In the genomic region with DNA sequence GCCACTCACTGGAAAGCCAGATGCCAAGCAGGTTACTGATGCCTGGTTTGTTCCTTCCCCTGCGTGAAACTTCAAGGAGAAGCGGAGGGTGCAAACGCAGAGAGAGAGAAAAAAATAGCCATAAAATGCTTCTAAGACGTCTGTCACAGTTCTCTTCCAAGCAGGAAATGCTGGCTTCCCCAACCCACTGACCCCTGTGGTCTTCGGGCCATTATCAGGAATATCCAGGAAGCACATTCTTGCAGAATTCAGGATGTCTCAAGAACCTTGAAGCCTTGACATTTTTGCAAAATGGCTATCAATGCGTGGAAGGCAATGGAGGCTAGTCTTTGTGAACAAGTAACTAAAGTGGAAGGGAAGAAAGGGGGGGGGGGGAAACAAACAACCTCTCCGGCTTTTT, we compare ENCODE assay signal across 10 mouse cellular contexts.
A peak's percentile ranks its signal among the peaks of the same experiment; 100 is the strongest.
DNase-seq lines count a peak whose midpoint lies in the region; ATAC-seq and TF ChIP-seq lines count a peak whose summit lies in the region.
"Had no signal": no experiment of that assay in that cellular context is flagged by ENCODE, and none has a peak within 500 bp of the region (broad histone marks: within the 10 kb centered on the region; RNA-seq: fewer than 3 reads in every experiment).

No protein-coding gene starts in this region.

- 29% methylated on average over 7 of the region's 7 CpGs for whole genome bisulfite sequencing in kidney, postnatal 0 days
- 61% methylated on average over 7 of the region's 7 CpGs for WGBS in stomach, embryonic 16.5 days

- no peaks in the 10 kb centered on the region for H3K36me3 ChIP-seq in megakaryocyte, embryonic 14.5 days (replicated peaks; ENCODE audit: low read length)
- H3K36me3 ChIP-seq in kidney, postnatal 0 days (ENCODE audit: insufficient read depth, low read length): no peaks in the 10 kb centered on the region
- H3K36me3 ChIP-seq in stomach, embryonic 16.5 days (ENCODE audit: control insufficient read depth, insufficient read depth, low read length): no peaks in the 10 kb centered on the region
- H3K36me3 ChIP-seq: limb, embryonic 10.5 days had no signal

- H3K4me1 ChIP-seq in megakaryocyte, embryonic 14.5 days: peaks cover 73% of the 10 kb centered on the region
- H3K4me1 ChIP-seq in kidney, postnatal 0 days (replicated peaks; ENCODE audit: insufficient read depth, low read length): peaks cover 15% of the 10 kb centered on the region; the same call in 1 of the 2 replicates
- peaks cover 7% of the 10 kb centered on the region for H3K4me1 ChIP-seq in stomach, embryonic 16.5 days (ENCODE audit: control insufficient read depth, insufficient read depth, low read length)

- no peaks in the 10 kb centered on the region for H3K27me3 ChIP-seq in megakaryocyte, embryonic 14.5 days (replicated peaks)
- no peaks in the 10 kb centered on the region for H3K27me3 ChIP-seq in kidney, postnatal 0 days (ENCODE audit: insufficient read depth, low read length)
- H3K27me3 ChIP-seq in stomach, embryonic 16.5 days (ENCODE audit: control insufficient read depth, insufficient read depth, low read length): no peaks in the 10 kb centered on the region

- H3K9me3 ChIP-seq in megakaryocyte, embryonic 14.5 days: no peaks in the 10 kb centered on the region
- H3K9me3 ChIP-seq in kidney, postnatal 0 days (replicated peaks; ENCODE audit: low read length): no peaks in the 10 kb centered on the region
- H3K9me3 ChIP-seq in stomach, embryonic 16.5 days (replicated peaks; ENCODE audit: control insufficient read depth, low read length): no peaks in the 10 kb centered on the region
- H3K9me3 ChIP-seq: limb, embryonic 10.5 days had no signal

- H3K4me3 ChIP-seq in megakaryocyte, embryonic 14.5 days (replicated peaks): peak overlapping the region; percentile 23
- no peak overlapping the region for H3K4me3 ChIP-seq in kidney, postnatal 0 days (replicated peaks; ENCODE audit: low read depth, low read length)
- no peak overlapping the region for H3K4me3 ChIP-seq in stomach, embryonic 16.5 days (replicated peaks; ENCODE audit: low read length)
- H3K4me3 ChIP-seq: layer of hippocampus, adult 2 months; limb, embryonic 10.5 days had no signal

- 0 out of 2 replicates have a peak overlapping the region, but pooled peaks have one; percentile 50 for H3K27ac ChIP-seq in kidney, postnatal 0 days
- H3K27ac ChIP-seq in stomach, embryonic 16.5 days (ENCODE audit: low read length): peak overlapping the region; percentile 17; the same call in 1 of the 2 replicates
- H3K27ac ChIP-seq: layer of hippocampus, adult 2 months; limb, embryonic 10.5 days had no signal

- peak; percentile 18 for DNase-seq in adrenal gland, postnatal 14 days
- no peak for DNase-seq in adrenal gland, postnatal 4 days (ENCODE audit: low spot score in 2 of 2)
- peak; percentile 54 for DNase-seq in kidney, postnatal 0 days (ENCODE audit: low spot score)
- no peak for DNase-seq in cerebellum, adult 18-20 months
- no peak for DNase-seq in right cerebral cortex, postnatal 14 days

- H3K9ac ChIP-seq in kidney, postnatal 0 days (ENCODE audit: low read depth, low read length): no peak overlapping the region
- H3K9ac ChIP-seq in stomach, embryonic 16.5 days (ENCODE audit: low read length): no peak overlapping the region

- no peak overlapping the region for H3K4me2 ChIP-seq in kidney, postnatal 0 days (ENCODE audit: low read length)
- H3K4me2 ChIP-seq in stomach, embryonic 16.5 days (ENCODE audit: low read depth, low read length): no peak overlapping the region

- TF ChIP-seq CTCF in kidney, postnatal 0 days (IDR thresholded peaks at IDR 0.05; ENCODE audit: low read depth): no peak

- ATAC-seq in megakaryocyte, adult 5-6 weeks (ENCODE audit: poor library complexity, severe bottlenecking): no peak
- ATAC-seq in kidney, postnatal 0 days (replicated peaks; ENCODE audit: low FRiP score, low read depth): no peak
- ATAC-seq in stomach, embryonic 16.5 days (ENCODE audit: insufficient read depth, low FRiP score): no peak

Comparison
In these comparisons a context has a peak if more than half of its experiments do, and no peak if none do; other contexts are left out.
1. DNase-seq: peak in adrenal gland, postnatal 14 days (single experiment) and kidney, postnatal 0 days (single experiment); none in adrenal gland, postnatal 4 days (0 of 2), cerebellum, adult 18-20 months (0 of 2) and right cerebral cortex, postnatal 14 days (single experiment).